Comparison of ENCODE assay signal across 27 mouse cellular contexts in the genomic region with DNA sequence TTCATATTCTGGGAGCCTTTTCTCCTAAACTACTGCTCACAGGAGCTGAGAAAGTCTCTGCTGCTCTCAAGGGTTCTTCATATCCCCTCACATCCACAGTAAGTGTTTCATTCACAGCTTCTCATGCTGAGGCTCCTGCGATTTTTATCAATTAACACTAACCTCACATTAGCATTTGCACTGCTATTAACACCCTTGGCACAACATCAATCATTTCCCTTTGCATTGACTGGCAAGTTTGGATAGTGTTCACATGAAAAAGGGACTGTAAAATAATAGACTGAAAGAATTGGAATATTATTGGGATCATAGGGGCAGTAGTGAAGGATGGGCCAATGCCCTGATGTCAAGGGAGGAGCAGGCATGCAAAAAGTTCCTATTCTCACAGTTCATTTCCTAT.
"Had no signal": no experiment of that assay in that cellular context is flagged by ENCODE, and none has a peak within 500 bp of the region (broad histone marks: within the 10 kb centered on the region; RNA-seq: fewer than 3 reads in every experiment).

No protein-coding gene starts in this region.

- H3K9me3 ChIP-seq: heart, embryonic 10.5 days; hindbrain, embryonic 10.5 days; hindbrain, embryonic 12.5 days; intestine, embryonic 15.5 days; limb, embryonic 13.5 days; limb, embryonic 15.5 days; liver, embryonic 12.5 days had no signal

- H3K4me3 ChIP-seq: gastrocnemius, adult 2 months; heart, embryonic 10.5 days; heart, embryonic 12.5 days; hindbrain, embryonic 10.5 days; hindbrain, embryonic 12.5 days; intestine, embryonic 15.5 days; limb, embryonic 13.5 days; limb, embryonic 15.5 days; liver, embryonic 12.5 days had no signal

- H3K4me2 ChIP-seq: heart, embryonic 12.5 days; hindbrain, embryonic 12.5 days; hindbrain, embryonic 14.5 days; intestine, embryonic 15.5 days; limb, embryonic 13.5 days; limb, embryonic 15.5 days; liver, embryonic 12.5 days had no signal

- H3K27ac ChIP-seq: gastrocnemius, adult 2 months; heart, embryonic 10.5 days; hindbrain, embryonic 10.5 days; hindbrain, embryonic 12.5 days; hindbrain, embryonic 14.5 days; intestine, embryonic 15.5 days; limb, embryonic 13.5 days; limb, embryonic 15.5 days; liver, embryonic 12.5 days; liver, embryonic 14.5 days had no signal

- DNase-seq: gastrocnemius, adult 2 months; gastrocnemius, postnatal 10 days; gastrocnemius, postnatal 25 days; heart, adult 18-20 months; heart, postnatal 10 days; heart, postnatal 4 days; kidney, adult 18-20 months; kidney, adult 8-10 months; kidney, postnatal 10 days; kidney, postnatal 25 days; kidney, postnatal 4 days; layer of hippocampus, adult 9-11 months; layer of hippocampus, postnatal 36 days; left cerebral cortex, postnatal 4 days had no signal

- H3K27me3 ChIP-seq: heart, embryonic 12.5 days; hindbrain, embryonic 12.5 days; intestine, embryonic 15.5 days; limb, embryonic 13.5 days; limb, embryonic 15.5 days; liver, embryonic 12.5 days had no signal

- H3K4me1 ChIP-seq: heart, embryonic 10.5 days; heart, embryonic 12.5 days; hindbrain, embryonic 10.5 days; hindbrain, embryonic 12.5 days; intestine, embryonic 15.5 days; limb, embryonic 13.5 days; limb, embryonic 15.5 days; liver, embryonic 12.5 days had no signal

- H3K9ac ChIP-seq: heart, embryonic 12.5 days; hindbrain, embryonic 12.5 days; hindbrain, embryonic 14.5 days; intestine, embryonic 15.5 days; limb, embryonic 13.5 days; limb, embryonic 15.5 days; liver, embryonic 12.5 days; liver, embryonic 14.5 days had no signal

- H3K36me3 ChIP-seq: heart, embryonic 10.5 days; heart, embryonic 12.5 days; hindbrain, embryonic 10.5 days; hindbrain, embryonic 12.5 days; intestine, embryonic 15.5 days; limb, embryonic 13.5 days; limb, embryonic 15.5 days; liver, embryonic 12.5 days had no signal

- ATAC-seq: hindbrain, embryonic 16.5 days; inflammation-experienced regulatory T-cells, adult 6 months; intestine, embryonic 15.5 days; intestine, postnatal 0 days; liver, embryonic 12.5 days had no signal
